Mouse (Mus musculus): ENCODE results near the gene Ang5. TPM values are rescaled to one million over a fixed set of nuclear protein-coding genes. Genes with fewer than 3 reads are reported as not detected.
A peak's percentile ranks its signal among the peaks of the same experiment; 100 is the strongest.
"Not testable (repeated sequence)": the region's sequence is repeated elsewhere in the genome, so short reads cannot be mapped to it uniquely, and the experiment has no call there.

The Ang5 gene
- not detected for total RNA-seq (2021)
- long read RNA-seq, experiment 1, result 0 reads
- long read RNA-seq, experiment 2, result 0 reads

GRCm38 (mm10) chr14:43956769-43957168, at the start of gene Ang5:
Ang5 (plus strand) TSS chr14:43957069.
- DNase-seq, result not testable (repeated sequence)

- not testable (repeated sequence) for DNase-seq
These were observed 38.7 kb upstream of the Ang5 start for GRCm38 (mm10) chr14:43918214-43918613.

GRCm38 (mm10) chr14:43923459-43923858, 33.4 kb upstream of the Ang5 start, which contains the start of gene Ear10:
Ear10 (minus strand) TSS chr14:43923559.
- not testable (repeated sequence) for DNase-seq

- DNase-seq, result peak; percentile 44 to 74
These were observed 32.0 kb upstream of the Ang5 start, which contains the start of gene Gm8113 for GRCm38 (mm10) chr14:43924688-43925403. Gm8113 (plus strand) TSS chr14:43925390.

GRCm38 (mm10) chr14:43925404-43925950, 31.4 kb upstream of the Ang5 start:
- not testable (repeated sequence) for DNase-seq

GRCm38 (mm10) chr14:43932991-43933390, 23.9 kb upstream of the Ang5 start:
- DNase-seq, result peak; percentile 10 to 51

- DNase-seq, result not testable (repeated sequence)
These were observed 23.5 kb upstream of the Ang5 start for GRCm38 (mm10) chr14:43933399-43933798.

- DNase-seq, result not testable (repeated sequence)
These were observed 3.5 kb upstream of the Ang5 start for GRCm38 (mm10) chr14:43953382-43953781.

GRCm38 (mm10) chr14:43955074-43955473, 1.8 kb upstream of the Ang5 start:
- not testable (repeated sequence) for DNase-seq

- peak; percentile 1 to 3 for DNase-seq
These were observed 26.6 kb downstream of the Ang5 start for GRCm38 (mm10) chr14:43983454-43983853.

- DNase-seq, result peak; percentile 35 to 60
These were observed 27.0 kb downstream of the Ang5 start for GRCm38 (mm10) chr14:43983897-43984296.

- no peak for DNase-seq
These were observed 29.3 kb downstream of the Ang5 start for GRCm38 (mm10) chr14:43986147-43986546.

- DNase-seq, result peak; percentile 66 to 85
These were observed 30.5 kb downstream of the Ang5 start for GRCm38 (mm10) chr14:43987404-43987803.

GRCm38 (mm10) chr14:43998455-43999000, 41.7 kb downstream of the Ang5 start:
- DNase-seq, result not testable (repeated sequence)

GRCm38 (mm10) chr14:44001600-44001999, 44.7 kb downstream of the Ang5 start:
- DNase-seq, result no peak

GRCm38 (mm10) chr14:44002169-44002568, 45.3 kb downstream of the Ang5 start, which contains the start of gene Ang6:
Ang6 (minus strand) TSS chr14:44002269.
- no peak for DNase-seq

GRCm38 (mm10) chr14:44008021-44008420, 51.2 kb downstream of the Ang5 start:
- DNase-seq, result not testable (repeated sequence)

- DNase-seq, result not testable (repeated sequence)
These were observed 52.8 kb downstream of the Ang5 start for GRCm38 (mm10) chr14:44009686-44010085.

Other genes starting within 250 kb of the Ang5 start
- gene Gm16506, start 229.6 kb upstream of the Ang5 start, total RNA-seq (2021), result not detected
- gene Gm6526, start 209.2 kb upstream of the Ang5 start, total RNA-seq (2021), result not detected
- gene Gm8180, start 172.3 kb upstream of the Ang5 start, total RNA-seq (2021), result not detected
- gene Ear1, start 81.6 kb upstream of the Ang5 start, total RNA-seq (2021), result not detected
- gene Ear10, start 33.5 kb upstream of the Ang5 start, total RNA-seq (2021), result not detected
- 1 to 10 TPM; 4.2 to 4.5 TPM for gene Gm8113, start 31.7 kb upstream of the Ang5 start, total RNA-seq (2021)
- gene Ang6, start 45.2 kb downstream of the Ang5 start, total RNA-seq (2021), result not detected
- gene Ear2, start 145.6 kb downstream of the Ang5 start, total RNA-seq (2021), result under 1 TPM; 0.41 to 0.52 TPM
- not detected for gene Gm3327, start 166.8 kb downstream of the Ang5 start, total RNA-seq (2021)
- not detected for gene Gm8212, start 240.6 kb downstream of the Ang5 start, total RNA-seq (2021)

Measured in heart, adult 18-20 months (tissue).